Mouse (Mus musculus) adrenal gland, postnatal 4 days (tissue): ENCODE measurements around the gene Lrrc38. TPM values are rescaled to one million over a fixed set of nuclear protein-coding genes. Genes with fewer than 3 reads are reported as not detected.
"Not testable (repeated sequence)": the region's sequence is repeated elsewhere in the genome, so short reads cannot be mapped to it uniquely, and the experiment has no call there.

ENCODE experiments used
- DNase-seq, 2 experiments: peaks; one replicate each; pipeline ENCODE4 v3.0.0; 2021 to 2022; ENCODE audit warnings: low spot score in 2 of 2, mixed read lengths in 2 of 2
- long read RNA-seq, 2 experiments: library from polyadenylated mRNA; stranded (forward); transcript quantifications; one replicate each; pipeline ENCODE4 v2.0.0; 2021
- total RNA-seq, 2 experiments: library from RNA; stranded (reverse); gene quantifications; 2 replicates each; pipeline ENCODE4 v1.2.3; 2021

Lrrc38 gene
- total RNA-seq = not detected
- long read RNA-seq, experiment 1 = 0 reads
- long read RNA-seq, experiment 2 = 0 reads

- DNase-seq = no peak
Measured at GRCm38 (mm10) chr4:143349484-143349906, at the start of gene Lrrc38. TSS of gene Lrrc38 (plus strand) at chr4:143349757.

GRCm38 (mm10) chr4:143300113-143300688 is 49.4 kb upstream of the Lrrc38 start:
- no peak for DNase-seq

- DNase-seq = no peak
Measured at GRCm38 (mm10) chr4:143301042-143301441, 48.5 kb upstream of the Lrrc38 start.

GRCm38 (mm10) chr4:143301875-143302274 is 47.7 kb upstream of the Lrrc38 start:
- DNase-seq = no peak

GRCm38 (mm10) chr4:143302279-143302890 is 47.2 kb upstream of the Lrrc38 start:
- DNase-seq = no peak

- DNase-seq = no peak
Measured at GRCm38 (mm10) chr4:143305031-143305430, 44.5 kb upstream of the Lrrc38 start.

GRCm38 (mm10) chr4:143305987-143306772 is 43.4 kb upstream of the Lrrc38 start:
- DNase-seq = no peak

- no peak for DNase-seq
Measured at GRCm38 (mm10) chr4:143311341-143311740, 38.2 kb upstream of the Lrrc38 start.

- no peak for DNase-seq
Measured at GRCm38 (mm10) chr4:143313299-143313698, 36.3 kb upstream of the Lrrc38 start.

GRCm38 (mm10) chr4:143324176-143324924 is 25.2 kb upstream of the Lrrc38 start:
- no peak for DNase-seq

- DNase-seq = no peak
Measured at GRCm38 (mm10) chr4:143324925-143325624, 24.5 kb upstream of the Lrrc38 start.

GRCm38 (mm10) chr4:143325625-143325941 is 24.0 kb upstream of the Lrrc38 start:
- peak; percentile 54 to 58 for DNase-seq

GRCm38 (mm10) chr4:143330566-143330965 is 19.0 kb upstream of the Lrrc38 start:
- DNase-seq = no peak

- no peak for DNase-seq
Measured at GRCm38 (mm10) chr4:143331787-143332186, 17.8 kb upstream of the Lrrc38 start.

GRCm38 (mm10) chr4:143334145-143334544 is 15.4 kb upstream of the Lrrc38 start:
- no peak for DNase-seq

GRCm38 (mm10) chr4:143334995-143335394 is 14.6 kb upstream of the Lrrc38 start:
- no peak for DNase-seq

- no peak for DNase-seq
Measured at GRCm38 (mm10) chr4:143336096-143336495, 13.5 kb upstream of the Lrrc38 start.

GRCm38 (mm10) chr4:143339808-143340207 is 9.7 kb upstream of the Lrrc38 start:
- DNase-seq = no peak

GRCm38 (mm10) chr4:143341470-143341869 is 8.1 kb upstream of the Lrrc38 start:
- DNase-seq = no peak

GRCm38 (mm10) chr4:143345491-143345890 is 4.1 kb upstream of the Lrrc38 start:
- not testable (repeated sequence) for DNase-seq

- no peak for DNase-seq
Measured at GRCm38 (mm10) chr4:143348678-143349077, 879 bp upstream of the Lrrc38 start.
